Mouse (Mus musculus) stomach, embryonic 15.5 days (tissue): Measurements from ENCODE around the gene Tmem35b. TPM values are rescaled to one million over a fixed set of nuclear protein-coding genes. Genes with fewer than 3 reads are reported as not detected.

Source experiments
- ATAC-seq: fragments of 200-750 bp; cut with Nextera tagmentation; 2 replicates; pipeline ENCODE4 v1.8.0; 2017; ENCODE audit warnings: low read depth, moderate number of reproducible peaks, moderate TSS enrichment; ENCODE audit not compliant: insufficient read depth, low FRiP score
- H3K27ac ChIP-seq: fragments of 300-500 bp; sonication (generic); 2 replicates; pipeline ENCODE4 v1.5.1; 2015; ENCODE audit warnings: mild to moderate bottlenecking, inconsistent platforms
- H3K27me3 ChIP-seq: fragments of 300-500 bp; sonication (generic); replicated peaks from 2 replicates; pipeline ENCODE4 v1.6.1; 2015; ENCODE audit warnings: inconsistent platforms
- H3K36me3 ChIP-seq: fragments of 300-500 bp; sonication (generic); 2 replicates; pipeline ENCODE4 v1.6.1; 2015; ENCODE audit warnings: inconsistent platforms
- H3K4me1 ChIP-seq: fragments of 300-500 bp; sonication (generic); 2 replicates; pipeline ENCODE4 v1.6.1; 2015; ENCODE audit warnings: inconsistent platforms
- H3K4me2 ChIP-seq: fragments of 300-500 bp; sonication (generic); 2 replicates; pipeline ENCODE4 v1.6.1; 2015; ENCODE audit warnings: mild to moderate bottlenecking, inconsistent platforms
- H3K4me3 ChIP-seq: fragments of 300-500 bp; sonication (generic); replicated peaks from 2 replicates; pipeline ENCODE4 v1.5.1; 2015; ENCODE audit warnings: inconsistent platforms
- H3K9ac ChIP-seq: fragments of 300-500 bp; sonication (generic); 2 replicates; pipeline ENCODE4 v1.6.1; 2015; ENCODE audit warnings: inconsistent platforms
- H3K9me3 ChIP-seq: fragments of 300-500 bp; sonication (generic); 2 replicates; pipeline ENCODE4 v1.6.1; 2016; ENCODE audit warnings: inconsistent platforms
- WGBS: fragments of 180-500 bp; shearing (Covaris S2); methylation state at CpG from one replicate; pipeline ENCODE4 v1.1.7; 2015; 5-methylcytosine and 5-hydroxymethylcytosine counted together
- polyA plus RNA-seq: library from polyadenylated mRNA; unstranded; fragments of >200 nt; fragmentation: Nextera tagmentation; extraction: Ambion mirVana; gene quantifications from 2 replicates; pipeline ENCODE4 v1.2.1, GENCODE M21; 2015

Gene Tmem35b
- polyA plus RNA-seq, 1 experiment from 2014 or later = 21.6 TPM

- Histone ChIP-seq H3K27me3 (peaks cover 56% of the 10 kb centered on the region), H3K4me1 (peaks cover 12% of the 10 kb centered on the region), H3K4me3 (peak within 1 kb of the TSS; percentile 64), H3K27ac (no peak within 1 kb of the TSS), H3K36me3 (no peaks in the 10 kb centered on the region), H3K4me2 (peak within 1 kb of the TSS; percentile 99), H3K9ac (peak within 1 kb of the TSS; percentile 41), H3K9me3 (no peaks in the 10 kb centered on the region)
- ATAC-seq = peak; percentile 67
- WGBS = under 1% methylated on average over 43 of the region's 67 CpGs
Measured at GRCm38 (mm10) chr4:127168914-127169345, 45.4 kb downstream of the Tmem35b start, which contains the start of gene Dlgap3. Gene Dlgap3, plus strand, starts transcription at chr4:127169204.

GRCm38 (mm10) chr4:127169346-127170221 is 46.1 kb downstream of the Tmem35b start:
- 3% methylated on average over 45 of the region's 51 CpGs for WGBS
- Histone ChIP-seq H3K27ac (no peak overlapping the region), H3K9me3 (no peaks in the 10 kb centered on the region), H3K4me3 (peak overlapping the region; percentile 64), H3K27me3 (peaks cover 56% of the 10 kb centered on the region), H3K36me3 (no peaks in the 10 kb centered on the region), H3K9ac (peak overlapping the region; percentile 41), H3K4me2 (peak overlapping the region; percentile 99), H3K4me1 (peaks cover 12% of the 10 kb centered on the region)
- peak; percentile 59 for ATAC-seq

GRCm38 (mm10) chr4:127170866-127171265 is 47.4 kb downstream of the Tmem35b start:
- Histone ChIP-seq H3K27me3 (peaks cover 56% of the 10 kb centered on the region), H3K4me1 (peaks cover 12% of the 10 kb centered on the region), H3K4me3 (no peak overlapping the region), H3K9ac (no peak overlapping the region), H3K27ac (no peak overlapping the region), H3K9me3 (no peaks in the 10 kb centered on the region), H3K36me3 (no peaks in the 10 kb centered on the region), H3K4me2 (no peak overlapping the region)
- ATAC-seq = no peak
- WGBS = 45% methylated on average over 5 of the region's 5 CpGs

- no peak for ATAC-seq
- Histone ChIP-seq H3K36me3 (no peaks in the 10 kb centered on the region), H3K4me2 (no peak overlapping the region), H3K9me3 (no peaks in the 10 kb centered on the region), H3K27me3 (peaks cover 56% of the 10 kb centered on the region), H3K4me3 (no peak overlapping the region), H3K4me1 (peaks cover 12% of the 10 kb centered on the region), H3K9ac (no peak overlapping the region), H3K27ac (no peak overlapping the region)
- WGBS = 52% methylated on average over 4 of the region's 4 CpGs
Measured at GRCm38 (mm10) chr4:127171341-127171905, 47.9 kb downstream of the Tmem35b start.

GRCm38 (mm10) chr4:127172119-127172518 is 48.6 kb downstream of the Tmem35b start:
- Histone ChIP-seq H3K4me1 (peaks cover 12% of the 10 kb centered on the region), H3K27me3 (peaks cover 52% of the 10 kb centered on the region), H3K9ac (no peak overlapping the region), H3K36me3 (no peaks in the 10 kb centered on the region), H3K4me3 (no peak overlapping the region), H3K4me2 (no peak overlapping the region), H3K9me3 (no peaks in the 10 kb centered on the region), H3K27ac (no peak overlapping the region)
- ATAC-seq = no peak
- WGBS = 22% methylated on average over 7 of the region's 7 CpGs

- no peak overlapping the region for H3K27ac ChIP-seq
- H3K36me3 ChIP-seq = no peaks in the 10 kb centered on the region
- H3K9ac ChIP-seq = no peak overlapping the region
- no peak overlapping the region for H3K4me2 ChIP-seq
- H3K4me1 ChIP-seq = peaks cover 12% of the 10 kb centered on the region
- no peak overlapping the region for H3K4me3 ChIP-seq
- 57% methylated on average over 4 of the region's 4 CpGs for WGBS
- no peak for ATAC-seq
- H3K27me3 ChIP-seq = peaks cover 47% of the 10 kb centered on the region
- no peaks in the 10 kb centered on the region for H3K9me3 ChIP-seq
Measured at GRCm38 (mm10) chr4:127172614-127173013, 49.1 kb downstream of the Tmem35b start.

- Histone ChIP-seq H3K9me3 (no peaks in the 10 kb centered on the region), H3K4me3 (no peak overlapping the region), H3K36me3 (no peaks in the 10 kb centered on the region), H3K4me2 (no peak overlapping the region), H3K9ac (no peak overlapping the region), H3K27me3 (peaks cover 39% of the 10 kb centered on the region), H3K27ac (no peak overlapping the region), H3K4me1 (peaks cover 7% of the 10 kb centered on the region)
- WGBS = under 1% methylated on average over 8 of the region's 8 CpGs
- ATAC-seq = no peak
Measured at GRCm38 (mm10) chr4:127173461-127173860, 50.0 kb downstream of the Tmem35b start.

GRCm38 (mm10) chr4:127174075-127174899 is 50.8 kb downstream of the Tmem35b start:
- Histone ChIP-seq H3K27ac (no peak overlapping the region), H3K4me3 (no peak overlapping the region), H3K27me3 (peaks cover 35% of the 10 kb centered on the region), H3K9ac (no peak overlapping the region), H3K4me1 (peaks cover 2% of the 10 kb centered on the region; the same call in 1 of the 2 replicates), H3K36me3 (no peaks in the 10 kb centered on the region), H3K4me2 (no peak overlapping the region), H3K9me3 (no peaks in the 10 kb centered on the region)
- WGBS = 59% methylated on average over 8 of the region's 8 CpGs
- ATAC-seq = no peak

GRCm38 (mm10) chr4:127174900-127175278 is 51.4 kb downstream of the Tmem35b start:
- H3K4me3 ChIP-seq = no peak overlapping the region
- no peaks in the 10 kb centered on the region for H3K9me3 ChIP-seq
- H3K9ac ChIP-seq = no peak overlapping the region
- H3K4me2 ChIP-seq = no peak overlapping the region
- peaks cover 30% of the 10 kb centered on the region for H3K27me3 ChIP-seq
- no peak for ATAC-seq
- 0 out of 2 replicates have a peak, but pooled peaks cover 4% of the 10 kb centered on the region for H3K4me1 ChIP-seq
- no peaks in the 10 kb centered on the region for H3K36me3 ChIP-seq
- no peak overlapping the region for H3K27ac ChIP-seq
- 48% methylated on average over 4 of the region's 4 CpGs for WGBS

- Histone ChIP-seq H3K4me2 (no peak overlapping the region), H3K27ac (no peak overlapping the region)
- WGBS = 69% methylated on average over 11 of the region's 11 CpGs
Measured at GRCm38 (mm10) chr4:127177961-127178360, 54.5 kb downstream of the Tmem35b start.

GRCm38 (mm10) chr4:127178671-127179070 is 55.2 kb downstream of the Tmem35b start:
- no peak for ATAC-seq
- H3K27ac ChIP-seq = no peak overlapping the region
- 0 out of 2 replicates have a peak, but pooled peaks cover 4% of the 10 kb centered on the region for H3K4me1 ChIP-seq
- WGBS = 49% methylated on average over 9 of the region's 9 CpGs
- H3K4me3 ChIP-seq = no peak overlapping the region
- H3K9me3 ChIP-seq = no peaks in the 10 kb centered on the region
- peaks cover 4% of the 10 kb centered on the region; the same call in 1 of the 2 replicates for H3K27me3 ChIP-seq
- H3K36me3 ChIP-seq = no peaks in the 10 kb centered on the region
- no peak overlapping the region for H3K4me2 ChIP-seq
- no peak overlapping the region for H3K9ac ChIP-seq

More at GRCm38 (mm10) chr4:127177961-127178360, 54.5 kb downstream of the Tmem35b start:
- Histone ChIP-seq H3K9me3 (no peaks in the 10 kb centered on the region), H3K36me3 (no peaks in the 10 kb centered on the region), H3K4me1 (0 out of 2 replicates have a peak, but pooled peaks cover 4% of the 10 kb centered on the region), H3K9ac (no peak overlapping the region), H3K4me3 (no peak overlapping the region), H3K27me3 (peaks cover 6% of the 10 kb centered on the region)
- no peak for ATAC-seq
